Mouse (Mus musculus) forebrain, embryonic 14.5 days (tissue): ENCODE measurements around the gene Agbl4. TPM values are rescaled to one million over a fixed set of nuclear protein-coding genes. Genes with fewer than 3 reads are reported as not detected.
"Not testable (repeated sequence)": the region's sequence is repeated elsewhere in the genome, so short reads cannot be mapped to it uniquely, and the experiment has no call there.

ENCODE experiments used
- ATAC-seq: fragments of 200-750 bp; cut with Nextera tagmentation; 2 replicates; pipeline ENCODE4 v1.8.0; 2017; ENCODE audit warnings: mild to moderate bottlenecking, moderate library complexity
- DNase-seq: peaks from one replicate; pipeline ENCODE4 v3.0.0-alpha.2; 2015; ENCODE audit warnings: low spot score
- H3K27ac ChIP-seq: fragments of 300-500 bp; sonication (generic); 2 replicates; pipeline ENCODE4 v1.5.1; 2014; ENCODE audit warnings: low read depth, mild to moderate bottlenecking, control low read depth, low read length, moderate library complexity
- H3K27me3 ChIP-seq: fragments of 300-500 bp; sonication (generic); replicated peaks from 2 replicates; pipeline ENCODE4 v1.6.1; 2014; ENCODE audit warnings: low read length, control low read depth, mixed read lengths; ENCODE audit not compliant: control insufficient read depth, insufficient read depth
- H3K36me3 ChIP-seq: fragments of 300-500 bp; sonication (generic); 2 replicates; pipeline ENCODE4 v1.6.1; 2014; ENCODE audit warnings: low read length, control low read depth; ENCODE audit not compliant: control insufficient read depth, insufficient read depth
- H3K4me1 ChIP-seq: fragments of 300-500 bp; sonication (generic); 2 replicates; pipeline ENCODE4 v1.6.1; 2014; ENCODE audit warnings: antibody characterized with exemption, low read length, control low read depth; ENCODE audit not compliant: control insufficient read depth, insufficient read depth
- H3K4me2 ChIP-seq: fragments of 300-500 bp; sonication (generic); 2 replicates; pipeline ENCODE4 v1.6.1; 2014; ENCODE audit warnings: mild to moderate bottlenecking, control low read depth, low read length
- H3K4me3 ChIP-seq: fragments of 300-500 bp; sonication (generic); 2 replicates; pipeline ENCODE4 v1.5.1; 2014; ENCODE audit warnings: low read depth, low read length, control low read depth
- H3K9ac ChIP-seq: fragments of 300-500 bp; sonication (generic); 2 replicates; pipeline ENCODE4 v1.6.1; 2014; ENCODE audit warnings: mild to moderate bottlenecking, low read length, control low read depth, moderate library complexity
- H3K9me3 ChIP-seq: fragments of 300-500 bp; sonication (generic); replicated peaks from 2 replicates; pipeline ENCODE4 v1.6.1; 2016; ENCODE audit warnings: low read length, control low read depth, mixed read lengths; ENCODE audit not compliant: control insufficient read depth
- whole genome bisulfite sequencing: fragments of 180-500 bp; shearing (Covaris S2); extraction: QIAGEN DNeasy Blood & Tissue Kit; methylation state at CpG from one replicate; pipeline ENCODE4 v1.1.7; 2014; 5-methylcytosine and 5-hydroxymethylcytosine counted together
- polyA plus RNA-seq: library from polyadenylated mRNA; unstranded; fragments of >200 nt; fragmentation: Nextera tagmentation; extraction: Ambion mirVana; gene quantifications from 2 replicates; pipeline ENCODE4 v1.2.1, GENCODE M21; 2014

Agbl4 gene
- polyA plus RNA-seq, 1 experiment from 2014 or later, result 2.3 TPM

DNA sequence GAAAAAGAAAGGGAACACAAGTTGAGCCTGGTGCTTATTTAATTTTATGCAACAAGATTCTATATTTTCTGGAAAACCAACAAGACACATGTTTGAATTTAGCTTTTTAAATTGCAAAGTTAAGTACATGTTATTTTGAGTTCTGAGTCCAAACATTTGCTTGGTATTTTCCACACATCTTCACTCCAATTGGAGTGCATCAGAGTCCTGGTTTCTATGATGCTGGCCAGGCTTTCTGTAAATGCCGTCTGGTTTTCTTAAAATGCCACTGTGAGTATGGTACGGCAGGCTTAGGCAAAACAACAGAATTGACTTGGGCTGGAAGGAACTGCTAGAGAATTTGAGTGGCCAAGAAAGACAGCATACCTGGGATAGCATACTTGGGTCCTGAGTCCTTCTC, 784.0 kb downstream of the Agbl4 start:
- Histone ChIP-seq H3K36me3 (no peaks in the 10 kb centered on the region), H3K4me3 (no peak overlapping the region), H3K9me3 (no peaks in the 10 kb centered on the region), H3K27me3 (no peaks in the 10 kb centered on the region), H3K27ac (no peak overlapping the region), H3K4me2 (no peak overlapping the region), H3K4me1 (no peaks in the 10 kb centered on the region), H3K9ac (no peak overlapping the region)
- ATAC-seq (no peak), DNase-seq (no peak)
- WGBS, result 89% methylated on average over 2 of the region's 2 CpGs

DNA sequence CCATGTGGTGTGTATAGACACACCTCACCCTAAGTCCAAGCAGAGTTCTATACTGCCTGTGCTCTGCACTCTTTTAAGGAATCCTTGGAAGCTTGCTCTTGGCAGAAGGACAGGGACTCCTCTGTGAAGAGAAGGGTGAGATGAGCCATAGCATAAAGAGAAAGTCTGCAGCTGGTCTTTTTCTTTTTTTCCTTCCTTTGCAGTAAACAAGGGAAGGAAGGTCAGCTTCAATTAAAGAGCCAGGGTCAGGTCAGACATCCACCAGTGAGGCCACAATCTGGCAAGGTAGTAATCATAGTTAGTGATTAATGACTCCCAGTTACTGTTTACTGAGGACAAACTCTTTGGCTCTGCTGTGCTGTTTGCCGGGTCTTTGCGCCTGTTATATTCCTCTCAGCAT, 802.6 kb downstream of the Agbl4 start:
- H3K36me3 ChIP-seq, result no peaks in the 10 kb centered on the region
- no peaks in the 10 kb centered on the region for H3K9me3 ChIP-seq
- DNase-seq (no peak), ATAC-seq (no peak)
- no peaks in the 10 kb centered on the region for H3K27me3 ChIP-seq
- H3K4me1 ChIP-seq, result no peaks in the 10 kb centered on the region
- no peak overlapping the region for H3K4me3 ChIP-seq
- no peak overlapping the region for H3K4me2 ChIP-seq
- H3K9ac ChIP-seq, result no peak overlapping the region
- no peak overlapping the region for H3K27ac ChIP-seq
- WGBS, result 86% methylated on average over 2 of the region's 2 CpGs

DNA sequence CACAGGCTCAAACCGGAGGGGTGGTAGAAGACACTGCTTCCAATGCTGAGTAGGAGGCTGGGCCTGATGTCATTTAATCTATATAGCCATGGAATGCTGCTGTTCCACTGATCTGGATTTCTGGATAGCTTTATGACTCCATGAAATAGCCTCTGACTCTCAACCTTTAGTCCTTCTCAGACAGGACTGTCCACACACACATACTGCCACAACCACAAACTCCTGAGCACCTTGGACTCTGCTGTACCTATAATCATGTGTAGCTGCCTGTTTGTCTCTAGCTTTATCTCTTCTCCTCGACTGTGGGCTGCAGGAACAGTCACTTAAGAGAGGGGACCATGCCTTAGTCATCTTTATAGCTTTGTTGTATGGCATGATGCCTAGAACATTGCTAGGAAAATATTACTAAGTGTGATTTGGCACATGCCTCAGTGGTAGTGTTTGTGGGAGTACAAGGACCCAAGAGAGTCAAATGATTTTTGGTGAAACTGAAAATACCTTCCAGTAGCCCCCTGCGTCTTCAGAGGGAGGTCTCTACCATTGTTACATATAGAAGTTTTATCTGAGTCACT, 817.8 kb downstream of the Agbl4 start:
- Histone ChIP-seq H3K27ac (no peak overlapping the region), H3K4me3 (no peak overlapping the region), H3K4me2 (no peak overlapping the region), H3K36me3 (no peaks in the 10 kb centered on the region), H3K27me3 (no peaks in the 10 kb centered on the region), H3K9me3 (no peaks in the 10 kb centered on the region), H3K4me1 (no peaks in the 10 kb centered on the region), H3K9ac (no peak overlapping the region)
- no peak for ATAC-seq
- 82% methylated on average over 3 of the region's 3 CpGs for WGBS
- DNase-seq, result no peak

DNA sequence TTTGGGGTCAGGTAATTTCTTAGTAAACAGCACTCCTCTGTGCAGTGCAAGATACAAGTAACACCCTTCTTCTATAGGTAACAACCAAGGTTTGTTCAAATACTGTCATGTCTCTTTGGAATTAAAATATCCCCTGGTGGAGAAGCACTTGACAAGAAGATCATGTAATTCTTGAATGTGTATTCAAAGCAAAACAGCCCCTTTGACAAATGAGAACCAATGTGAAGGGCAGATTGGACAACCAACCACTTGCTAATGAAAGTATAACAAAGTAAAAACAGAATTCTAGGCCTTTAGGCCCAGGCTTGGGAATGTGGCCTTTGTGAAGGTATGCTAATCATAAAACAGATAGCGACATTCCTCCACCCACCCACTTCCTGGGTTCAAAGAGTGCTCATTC, 821.6 kb downstream of the Agbl4 start:
- not testable (repeated sequence) for H3K9ac ChIP-seq, H3K4me3 ChIP-seq, H3K27ac ChIP-seq, ATAC-seq, H3K36me3 ChIP-seq, H3K9me3 ChIP-seq, H3K4me1 ChIP-seq, H3K4me2 ChIP-seq, H3K27me3 ChIP-seq, DNase-seq
- 43% methylated on average over 1 of the region's 1 CpGs for WGBS

DNA sequence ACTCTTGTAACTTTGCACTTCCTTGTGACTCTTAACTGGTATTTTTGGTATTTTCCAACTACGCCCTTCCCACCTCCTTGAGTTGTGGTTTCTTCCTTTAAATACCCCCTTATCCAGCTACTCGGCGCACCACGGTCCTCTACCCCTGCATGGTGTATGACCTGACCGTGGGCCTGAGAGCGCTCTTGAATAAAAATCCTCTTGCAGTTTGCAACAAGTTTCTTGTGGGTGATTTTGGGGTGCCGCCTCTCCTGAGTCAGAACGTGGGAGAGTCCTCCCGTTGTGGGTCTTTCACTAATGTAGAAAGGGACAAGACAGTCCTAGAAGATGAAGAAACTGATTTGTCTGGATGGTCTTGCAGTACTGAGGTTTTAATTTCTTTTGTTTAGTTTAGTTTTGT, 822.1 kb downstream of the Agbl4 start:
- not testable (repeated sequence) for H3K4me3 ChIP-seq, H3K27ac ChIP-seq, H3K4me2 ChIP-seq, H3K36me3 ChIP-seq, H3K27me3 ChIP-seq, H3K4me1 ChIP-seq, H3K9ac ChIP-seq, H3K9me3 ChIP-seq, DNase-seq, ATAC-seq
- WGBS, result 86% methylated on average over 9 of the region's 9 CpGs

DNA sequence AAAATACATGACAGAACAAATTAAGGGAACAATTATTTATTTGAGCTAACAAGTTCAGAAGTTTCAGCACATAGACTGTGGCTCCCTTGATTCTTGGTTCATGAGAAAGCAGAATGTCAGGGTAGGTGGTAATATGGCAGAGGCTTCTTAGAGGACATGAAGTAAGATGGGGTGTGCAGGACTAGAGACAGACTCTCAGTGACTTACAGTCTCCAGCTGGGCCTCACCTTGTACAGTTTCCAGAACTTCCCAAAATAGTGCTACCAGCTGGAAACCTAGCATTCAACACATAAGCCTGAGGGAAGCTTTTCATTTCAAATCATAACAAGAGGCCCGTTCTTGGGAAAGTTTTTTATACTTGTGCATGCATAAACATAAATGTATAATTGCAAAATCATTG, 836.4 kb downstream of the Agbl4 start:
- Histone ChIP-seq H3K27me3 (no peaks in the 10 kb centered on the region), H3K4me2 (no peak overlapping the region), H3K9me3 (no peaks in the 10 kb centered on the region), H3K9ac (no peak overlapping the region), H3K4me3 (no peak overlapping the region), H3K27ac (no peak overlapping the region), H3K36me3 (no peaks in the 10 kb centered on the region), H3K4me1 (no peaks in the 10 kb centered on the region)
- DNase-seq (no peak), ATAC-seq (no peak)
- 71% methylated on average over 1 of the region's 1 CpGs for WGBS

DNA sequence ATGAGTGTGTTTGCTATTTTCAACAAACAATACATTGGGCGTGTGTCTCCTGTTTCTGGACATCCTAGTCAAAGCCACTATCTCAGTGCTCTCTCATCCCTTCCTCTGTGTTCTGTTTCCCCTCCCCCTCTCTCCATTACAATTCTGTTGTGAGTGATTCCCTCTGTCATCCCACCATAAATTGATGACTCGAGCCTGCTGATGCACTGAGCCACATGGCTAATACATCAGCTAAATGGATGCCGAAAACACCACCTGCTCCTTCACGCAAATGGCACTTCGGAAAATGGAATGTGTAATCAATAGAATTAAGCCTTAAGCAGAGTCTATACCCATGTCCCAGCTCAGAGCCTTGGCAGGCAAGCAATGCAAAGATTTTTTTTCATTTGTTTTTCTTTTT, 854.5 kb downstream of the Agbl4 start:
- Histone ChIP-seq H3K4me1 (no peaks in the 10 kb centered on the region), H3K4me3 (no peak overlapping the region), H3K4me2 (no peak overlapping the region), H3K27me3 (no peaks in the 10 kb centered on the region), H3K36me3 (no peaks in the 10 kb centered on the region), H3K9me3 (no peaks in the 10 kb centered on the region), H3K9ac (no peak overlapping the region), H3K27ac (no peak overlapping the region)
- DNase-seq, result peak; percentile 44
- ATAC-seq, result peak; percentile 58; the same call in 1 of the 2 replicates
- WGBS, result 69% methylated on average over 5 of the region's 5 CpGs

DNA sequence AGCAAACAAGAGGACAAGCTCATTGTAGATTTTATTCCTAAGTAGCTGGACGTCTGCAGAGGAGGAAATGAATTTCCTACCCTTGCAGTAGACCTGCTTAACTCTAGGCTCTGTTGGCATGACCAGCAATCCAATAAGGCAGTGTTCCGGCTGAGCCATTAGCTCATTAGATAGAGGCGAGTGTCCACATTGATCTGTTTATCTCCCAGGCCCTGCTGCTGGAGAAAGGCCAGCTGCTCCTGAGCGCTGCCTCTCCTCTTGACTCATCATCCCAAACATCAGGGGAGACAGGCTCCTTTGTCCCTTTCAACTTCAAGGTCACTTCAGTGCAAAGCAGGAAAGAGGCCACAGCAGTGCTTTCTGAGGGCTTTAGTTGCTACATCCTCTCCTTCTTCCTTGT, 858.0 kb downstream of the Agbl4 start:
- ATAC-seq, result 0 out of 2 replicates have a peak, but pooled peaks have one; percentile 29
- H3K4me2 ChIP-seq, result no peak overlapping the region
- no peaks in the 10 kb centered on the region for H3K36me3 ChIP-seq
- no peaks in the 10 kb centered on the region for H3K4me1 ChIP-seq
- H3K27ac ChIP-seq, result no peak overlapping the region
- no peak overlapping the region for H3K4me3 ChIP-seq
- H3K9me3 ChIP-seq, result no peaks in the 10 kb centered on the region
- WGBS, result 41% methylated on average over 4 of the region's 4 CpGs
- DNase-seq, result peak; percentile 9
- H3K27me3 ChIP-seq, result no peaks in the 10 kb centered on the region
- H3K9ac ChIP-seq, result no peak overlapping the region

DNA sequence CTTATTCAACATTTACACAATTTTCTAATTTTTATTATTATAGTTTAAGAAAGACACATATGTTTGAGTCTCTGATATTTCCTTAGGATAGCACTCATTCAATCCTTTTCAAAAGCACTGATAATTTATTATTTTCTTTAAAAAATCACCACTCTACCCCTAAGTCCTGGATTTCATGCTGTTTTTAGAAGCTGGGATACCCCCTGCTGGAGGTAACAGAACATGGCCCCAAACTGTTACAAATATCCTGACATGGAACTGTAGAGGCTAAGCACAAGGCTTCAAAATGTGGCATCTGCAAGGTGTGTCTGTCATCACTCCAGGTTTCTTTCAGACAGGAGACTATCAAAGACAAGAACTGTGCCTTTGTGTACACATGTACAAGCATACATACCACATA, 859.5 kb downstream of the Agbl4 start:
- no peaks in the 10 kb centered on the region for H3K9me3 ChIP-seq
- H3K4me2 ChIP-seq, result no peak overlapping the region
- H3K27me3 ChIP-seq, result no peaks in the 10 kb centered on the region
- DNase-seq (peak; percentile 7), ATAC-seq (no peak)
- H3K4me3 ChIP-seq, result no peak overlapping the region
- no peaks in the 10 kb centered on the region for H3K36me3 ChIP-seq
- H3K27ac ChIP-seq, result no peak overlapping the region
- H3K9ac ChIP-seq, result no peak overlapping the region
- no peaks in the 10 kb centered on the region for H3K4me1 ChIP-seq
